Mouse (Mus musculus) limb, embryonic 11.5 days (tissue): Measurements from ENCODE around the gene Ano6. TPM values are rescaled to one million over a fixed set of nuclear protein-coding genes. Genes with fewer than 3 reads are reported as not detected.
A peak's percentile ranks its signal among the peaks of the same experiment; 100 is the strongest.

Source experiments
- ATAC-seq: fragments of 200-750 bp; cut with Nextera tagmentation; 2 replicates; pipeline ENCODE4 v1.8.0; 2017; ENCODE audit warnings: low read depth; ENCODE audit not compliant: insufficient number of reproducible peaks, low FRiP score, low TSS enrichment
- DNase-seq: peaks from one replicate; pipeline ENCODE4 v3.0.0-alpha.2; 2015; ENCODE audit warnings: low spot score
- H3K27ac ChIP-seq: fragments of 300-500 bp; sonication (generic); replicated peaks from 2 replicates; pipeline ENCODE4 v1.5.1; 2014; ENCODE audit warnings: low read depth, mild to moderate bottlenecking, low read length
- H3K27me3 ChIP-seq: fragments of 300-500 bp; sonication (generic); 2 replicates; pipeline ENCODE4 v1.6.1; 2014; ENCODE audit warnings: mild to moderate bottlenecking, low read length, mixed read lengths; ENCODE audit not compliant: control insufficient read depth, insufficient read depth
- H3K36me3 ChIP-seq: fragments of 300-500 bp; sonication (generic); 2 replicates; pipeline ENCODE4 v1.6.1; 2014; ENCODE audit warnings: mild to moderate bottlenecking, low read length, moderate library complexity, mixed read lengths; ENCODE audit not compliant: control insufficient read depth, insufficient read depth
- H3K4me1 ChIP-seq: fragments of 300-500 bp; sonication (generic); 2 replicates; pipeline ENCODE4 v1.6.1; 2014; ENCODE audit warnings: low read length, mixed read lengths; ENCODE audit not compliant: control insufficient read depth, insufficient read depth
- H3K4me2 ChIP-seq: fragments of 300-500 bp; sonication (generic); 2 replicates; pipeline ENCODE4 v1.6.1; 2014; ENCODE audit warnings: low read depth, mild to moderate bottlenecking, moderate library complexity; ENCODE audit not compliant: severe bottlenecking
- H3K4me3 ChIP-seq: fragments of 300-500 bp; sonication (generic); 2 replicates; pipeline ENCODE4 v1.5.1; 2014; ENCODE audit warnings: low read depth, low read length
- H3K9ac ChIP-seq: fragments of 300-500 bp; sonication (generic); 2 replicates; pipeline ENCODE4 v1.6.1; 2014; ENCODE audit warnings: mild to moderate bottlenecking, low read length
- H3K9me3 ChIP-seq: fragments of 300-500 bp; sonication (generic); 2 replicates; pipeline ENCODE4 v1.6.1; 2016; ENCODE audit warnings: low read length; ENCODE audit not compliant: control insufficient read depth
- WGBS: fragments of 180-500 bp; shearing (Covaris S2); extraction: QIAGEN DNeasy Blood & Tissue Kit; methylation state at CpG from one replicate; pipeline ENCODE4 v1.1.7; 2014; 5-methylcytosine and 5-hydroxymethylcytosine counted together
- polyA plus RNA-seq: library from polyadenylated mRNA; unstranded; fragments of >200 nt; fragmentation: Nextera tagmentation; extraction: Ambion mirVana; gene quantifications from 2 replicates; pipeline ENCODE4 v1.2.1, GENCODE M21; 2014

The Ano6 gene
- 41.9 and 51.3 TPM in 2 replicates for polyA plus RNA-seq

DNA sequence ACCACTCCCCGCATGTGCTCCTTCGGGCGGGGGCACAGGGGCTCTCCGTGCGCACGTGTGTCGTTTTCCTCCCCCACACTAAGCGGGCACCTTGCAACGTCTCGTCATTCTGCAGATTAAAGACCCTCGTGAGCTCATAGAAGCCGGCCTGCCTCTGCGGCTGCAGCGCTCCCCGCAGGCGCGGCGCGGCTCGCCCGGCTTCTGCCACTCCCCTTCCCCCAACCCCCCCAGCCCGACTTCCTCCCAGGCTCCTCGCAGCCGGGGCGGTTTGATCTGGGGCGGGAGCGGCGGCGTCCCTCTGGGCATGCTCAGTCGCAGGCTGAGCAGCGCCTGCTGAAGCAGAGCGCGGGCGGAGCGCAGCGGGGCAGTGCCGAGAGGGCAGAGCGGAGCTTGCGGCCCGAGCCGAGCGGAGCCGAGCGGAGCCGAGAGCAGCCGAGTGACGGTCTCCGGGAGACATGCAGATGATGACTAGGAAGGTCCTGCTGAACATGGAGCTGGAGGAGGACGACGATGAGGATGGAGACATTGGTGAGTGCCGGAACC lies at the start of gene Ano6:
Gene Ano6 (plus strand): TSS at position 315 of the 543 bp plus-strand sequence.
- Histone ChIP-seq H3K4me2 (peak within 1 kb of the TSS; percentile 70), H3K36me3 (no peaks in the 10 kb centered on the region), H3K27me3 (no peaks in the 10 kb centered on the region), H3K9ac (peak within 1 kb of the TSS; percentile 86), H3K4me1 (0 out of 2 replicates have a peak, but pooled peaks cover 2% of the 10 kb centered on the region), H3K4me3 (peak within 1 kb of the TSS; percentile 64), H3K9me3 (no peaks in the 10 kb centered on the region), H3K27ac (peak within 1 kb of the TSS; percentile 55; the same call in 1 of the 2 replicates)
- WGBS = under 1% methylated on average over 51 of the region's 51 CpGs
- ATAC-seq = peak; percentile 95
- DNase-seq = peak; percentile 95

DNA sequence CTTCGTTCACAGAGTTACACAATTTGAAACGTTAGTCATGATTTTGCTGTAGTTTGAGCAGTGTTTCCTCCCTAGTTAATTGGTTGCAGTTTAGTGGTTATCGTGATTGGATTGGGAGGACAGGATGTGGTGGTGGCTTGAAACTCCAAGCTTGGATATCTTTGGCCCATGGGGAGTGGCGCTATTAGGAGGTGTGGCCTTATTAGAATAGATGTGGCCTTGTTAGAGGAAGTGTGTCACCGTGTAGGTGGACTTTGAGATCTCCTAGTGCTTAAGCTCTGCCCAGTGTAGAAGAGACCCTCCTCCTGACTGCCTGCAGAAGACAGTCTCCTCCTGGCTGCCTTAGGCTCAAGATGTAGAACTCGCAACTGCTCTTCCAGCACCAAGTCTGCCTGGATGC lies 47.7 kb upstream of the Ano6 start:
- no peak overlapping the region for H3K4me2 ChIP-seq
- H3K9me3 ChIP-seq = no peaks in the 10 kb centered on the region
- ATAC-seq (no peak), DNase-seq (no peak)
- H3K27ac ChIP-seq = no peak overlapping the region
- 82% methylated on average over 6 of the region's 6 CpGs for WGBS
- no peaks in the 10 kb centered on the region for H3K4me1 ChIP-seq
- H3K36me3 ChIP-seq = no peaks in the 10 kb centered on the region
- H3K27me3 ChIP-seq = no peaks in the 10 kb centered on the region
- no peak overlapping the region for H3K9ac ChIP-seq
- H3K4me3 ChIP-seq = no peak overlapping the region

DNA sequence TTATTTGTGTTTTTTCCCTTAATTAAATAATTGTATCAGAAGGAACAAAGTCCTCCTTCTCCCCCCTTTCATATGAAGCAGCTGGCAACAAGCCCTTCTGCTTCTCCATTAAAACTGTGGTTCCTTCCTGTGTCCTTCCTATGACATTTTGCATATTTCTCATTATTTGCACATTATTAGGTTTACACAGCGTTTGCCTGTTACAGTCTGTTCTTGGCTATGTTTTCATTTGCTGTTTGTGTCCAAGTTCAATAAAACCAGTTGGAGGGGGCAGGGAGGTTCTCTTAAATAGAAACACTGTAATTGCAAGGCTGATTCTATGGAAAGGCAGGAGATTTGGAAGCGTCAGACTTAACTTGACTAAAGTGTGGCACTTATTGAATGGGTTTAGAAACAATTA lies 46.8 kb upstream of the Ano6 start:
- no peak for ATAC-seq
- no peak overlapping the region for H3K27ac ChIP-seq
- no peak overlapping the region for H3K9ac ChIP-seq
- no peaks in the 10 kb centered on the region for H3K4me1 ChIP-seq
- no peaks in the 10 kb centered on the region for H3K27me3 ChIP-seq
- WGBS = 82% methylated on average over 2 of the region's 2 CpGs
- H3K36me3 ChIP-seq = no peaks in the 10 kb centered on the region
- H3K4me2 ChIP-seq = no peak overlapping the region
- no peaks in the 10 kb centered on the region for H3K9me3 ChIP-seq
- H3K4me3 ChIP-seq = no peak overlapping the region
- DNase-seq = no peak

DNA sequence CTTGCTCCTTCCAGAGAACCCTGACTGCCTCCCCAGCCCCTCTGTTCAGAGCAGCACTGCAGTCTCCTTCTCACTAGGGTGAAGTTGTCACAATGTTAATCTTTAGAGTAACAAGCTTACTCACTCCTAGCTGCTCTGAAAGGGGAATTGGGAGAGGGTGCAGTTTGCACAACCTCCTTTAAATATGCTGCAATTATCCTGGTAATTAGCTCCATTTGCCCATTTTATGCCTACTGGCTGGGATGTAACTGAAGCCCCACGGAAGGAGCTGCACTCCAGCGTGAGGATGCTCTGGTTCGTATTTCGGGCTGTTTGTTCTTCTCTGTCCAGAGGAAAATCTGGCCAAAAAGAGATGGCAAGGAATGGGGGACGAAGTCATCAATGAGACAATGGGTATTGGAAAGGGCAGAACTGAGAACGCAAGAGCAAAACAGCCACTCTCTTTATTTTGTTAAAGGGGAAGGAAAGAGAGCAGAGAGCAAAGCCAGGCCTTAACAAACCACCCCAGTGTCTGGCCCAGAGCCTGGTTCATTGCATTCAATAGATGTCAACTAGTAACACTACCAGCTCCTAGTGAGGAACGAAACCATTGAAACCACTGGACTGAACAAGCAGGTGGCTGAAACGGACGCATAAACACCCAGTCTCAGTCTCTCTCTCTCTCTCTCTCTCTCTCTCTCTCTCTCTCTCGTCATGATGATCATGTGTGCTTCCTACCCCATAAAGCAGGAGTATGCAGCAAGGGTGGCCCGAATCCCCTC lies 45.1 kb upstream of the Ano6 start:
- no peaks in the 10 kb centered on the region for H3K27me3 ChIP-seq
- H3K27ac ChIP-seq = no peak overlapping the region
- no peaks in the 10 kb centered on the region for H3K4me1 ChIP-seq
- ATAC-seq (no peak), DNase-seq (no peak)
- no peak overlapping the region for H3K4me3 ChIP-seq
- H3K9me3 ChIP-seq = no peaks in the 10 kb centered on the region
- 73% methylated on average over 11 of the region's 11 CpGs for WGBS
- no peak overlapping the region for H3K4me2 ChIP-seq
- H3K9ac ChIP-seq = no peak overlapping the region
- H3K36me3 ChIP-seq = no peaks in the 10 kb centered on the region

DNA sequence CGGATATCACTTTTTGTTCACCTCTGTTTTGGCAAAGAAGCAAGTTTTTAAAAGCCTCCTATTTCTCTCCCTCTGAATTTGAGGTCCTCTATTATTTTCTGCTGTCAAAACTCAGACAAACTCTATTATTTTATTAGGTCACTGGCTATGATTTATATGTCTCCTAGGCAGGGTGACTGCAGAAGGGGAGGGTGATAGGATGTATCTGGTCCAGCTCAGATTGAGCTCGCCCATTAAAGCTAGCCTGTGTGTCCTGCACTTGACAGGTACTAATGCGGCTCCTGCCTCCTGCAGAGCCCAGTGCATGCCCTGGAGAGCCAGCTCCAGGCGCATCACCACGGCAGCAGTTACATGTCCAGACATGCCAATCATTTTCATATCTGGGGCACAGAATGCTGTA lies 44.1 kb upstream of the Ano6 start:
- no peaks in the 10 kb centered on the region for H3K36me3 ChIP-seq
- H3K27me3 ChIP-seq = no peaks in the 10 kb centered on the region
- H3K4me3 ChIP-seq = no peak overlapping the region
- DNase-seq (no peak), ATAC-seq (no peak)
- no peaks in the 10 kb centered on the region for H3K4me1 ChIP-seq
- H3K4me2 ChIP-seq = no peak overlapping the region
- 69% methylated on average over 5 of the region's 5 CpGs for WGBS
- H3K27ac ChIP-seq = no peak overlapping the region
- H3K9ac ChIP-seq = no peak overlapping the region
- H3K9me3 ChIP-seq = no peaks in the 10 kb centered on the region

DNA sequence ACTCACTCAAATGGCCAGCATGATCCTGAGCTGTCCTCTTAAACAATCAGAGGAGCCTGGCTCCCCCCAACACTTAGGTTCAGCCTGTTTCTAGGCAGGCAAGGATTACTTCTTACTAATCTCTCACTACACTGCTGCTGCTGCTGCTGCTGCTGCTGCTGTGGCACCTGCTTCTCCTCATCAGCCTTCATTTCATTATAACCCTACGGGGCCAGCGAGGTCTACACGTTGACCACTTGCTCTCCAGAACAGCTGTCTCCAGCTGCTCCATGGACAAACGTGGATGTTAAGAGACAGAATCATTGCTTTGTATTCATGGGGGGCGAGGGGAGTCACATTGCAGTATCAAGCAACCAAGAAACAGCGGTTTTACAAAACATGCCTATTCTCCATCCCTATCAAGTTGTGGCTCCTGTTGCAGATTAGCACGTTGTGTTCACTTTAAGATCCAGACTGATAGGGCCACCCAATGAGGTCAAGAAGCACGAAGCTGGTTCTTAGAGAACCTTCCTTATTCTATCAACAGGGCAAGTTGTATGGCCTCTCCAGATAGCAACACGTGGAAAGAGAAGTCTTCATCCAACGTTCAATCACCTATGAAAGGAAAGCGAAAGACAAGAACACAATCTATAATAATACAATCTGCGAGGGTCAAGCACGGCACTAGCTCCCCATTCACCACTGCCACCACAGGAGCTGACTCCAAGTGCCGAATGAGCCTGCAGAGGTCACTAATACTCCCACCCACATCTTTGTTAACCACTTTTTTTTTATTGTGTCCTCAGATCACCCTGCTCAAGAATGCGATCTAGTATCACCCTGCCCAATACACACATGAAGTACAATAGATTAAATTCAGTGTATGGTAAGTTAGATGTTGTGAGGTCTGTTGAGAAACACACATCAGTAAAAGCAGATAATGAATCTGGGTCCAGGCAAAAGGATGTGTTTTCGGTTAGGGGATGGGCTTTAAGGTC lies 43.4 kb upstream of the Ano6 start:
- no peak for DNase-seq
- Histone ChIP-seq H3K36me3 (no peaks in the 10 kb centered on the region), H3K9ac (no peak overlapping the region), H3K4me2 (no peak overlapping the region), H3K27me3 (no peaks in the 10 kb centered on the region), H3K4me3 (no peak overlapping the region), H3K27ac (no peak overlapping the region), H3K4me1 (no peaks in the 10 kb centered on the region), H3K9me3 (no peaks in the 10 kb centered on the region)
- peak; percentile 62; the same call in 1 of the 2 replicates for ATAC-seq
- 86% methylated on average over 16 of the region's 16 CpGs for WGBS

DNA sequence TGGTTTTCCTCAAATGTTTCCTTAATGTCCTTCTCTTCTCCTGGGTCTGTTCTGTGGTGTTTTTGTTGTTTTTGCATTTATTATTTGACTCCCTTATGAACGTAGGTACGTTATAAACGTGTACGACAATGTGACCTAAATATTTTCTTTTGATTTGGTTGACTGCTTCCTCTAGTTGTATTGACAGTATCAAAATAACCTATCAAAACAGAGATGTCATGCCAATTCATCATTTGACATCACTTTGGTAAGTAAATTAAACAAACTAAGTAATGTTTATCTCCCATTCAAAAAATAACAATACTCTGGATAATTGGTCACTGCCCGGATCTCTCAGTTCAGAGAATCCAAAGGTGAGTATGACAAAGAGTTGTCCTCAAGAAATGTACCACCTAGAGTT lies 41.4 kb upstream of the Ano6 start:
- H3K9me3 ChIP-seq = no peaks in the 10 kb centered on the region
- ATAC-seq (no peak), DNase-seq (no peak)
- no peaks in the 10 kb centered on the region for H3K36me3 ChIP-seq
- no peaks in the 10 kb centered on the region for H3K4me1 ChIP-seq
- no peak overlapping the region for H3K9ac ChIP-seq
- H3K4me2 ChIP-seq = no peak overlapping the region
- WGBS = 92% methylated on average over 5 of the region's 5 CpGs
- no peak overlapping the region for H3K27ac ChIP-seq
- H3K27me3 ChIP-seq = no peaks in the 10 kb centered on the region
- no peak overlapping the region for H3K4me3 ChIP-seq

DNA sequence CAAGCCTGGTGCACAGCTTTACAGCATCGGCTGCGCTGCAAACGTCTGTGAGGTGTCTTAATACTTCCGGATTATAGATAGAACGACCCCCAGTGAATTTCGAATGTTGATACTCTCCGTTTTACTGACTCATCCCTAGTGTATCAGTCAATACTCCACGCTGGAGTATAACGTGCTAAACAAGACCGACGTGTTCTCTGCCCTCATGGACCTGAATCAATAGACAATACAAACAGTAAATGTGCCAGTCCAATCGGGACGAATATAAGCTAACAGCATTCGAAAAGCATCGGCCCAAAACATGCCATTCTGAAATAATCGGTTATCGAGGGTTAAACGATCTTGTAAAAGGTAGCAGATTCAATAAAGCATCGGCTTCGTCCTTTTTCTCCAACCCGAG lies 40.6 kb upstream of the Ano6 start:
- no peaks in the 10 kb centered on the region for H3K36me3 ChIP-seq
- H3K9me3 ChIP-seq = no peaks in the 10 kb centered on the region
- WGBS = 92% methylated on average over 21 of the region's 21 CpGs
- no peaks in the 10 kb centered on the region for H3K27me3 ChIP-seq
- no peak for DNase-seq
- no peaks in the 10 kb centered on the region for H3K4me1 ChIP-seq
- no peak overlapping the region for H3K27ac ChIP-seq
- no peak overlapping the region for H3K4me2 ChIP-seq
- ATAC-seq = no peak
- no peak overlapping the region for H3K9ac ChIP-seq
- H3K4me3 ChIP-seq = no peak overlapping the region
